In genomic region chr11:69545957-69546356, GRCm38 (mm10) we compare ENCODE assay signal across 8 mouse cellular contexts. TPM values are rescaled to one million over a fixed set of nuclear protein-coding genes. Genes with fewer than 3 reads are reported as not detected.
A peak's percentile ranks its signal among the peaks of the same experiment; 100 is the strongest.
DNase-seq lines count a peak whose midpoint lies in the region; ATAC-seq and TF ChIP-seq lines count a peak whose summit lies in the region.

No protein-coding gene starts in this region.

- H3K4me3 ChIP-seq in heart, embryonic 14.5 days (ENCODE audit: control insufficient read depth in 1 of 2, insufficient read depth in 1 of 2, low read depth in 1 of 2, low read length in 2 of 2), result peak overlapping the region; percentile 57 to 60; a peak in 3 of 4 replicates
- no peak overlapping the region for H3K4me3 ChIP-seq in MEL (ENCODE audit: control insufficient read depth in 1 of 2, insufficient read depth in 1 of 2, low read depth in 2 of 2, low read length in 2 of 2)
- H3K4me3 ChIP-seq in midbrain, embryonic 10.5 days, result peak overlapping the region; percentile 60

- WGBS in heart, embryonic 14.5 days, result 27% methylated on average over 7 of the region's 7 CpGs
- 10% methylated on average over 7 of the region's 7 CpGs for WGBS in midbrain, embryonic 10.5 days

- no peaks in the 10 kb centered on the region for H3K79me2 ChIP-seq in MEL (ENCODE audit: control insufficient read depth, insufficient read depth, low read length, poor library complexity)

- peak overlapping the region; percentile 80 for H3K9ac ChIP-seq in heart, embryonic 14.5 days (ENCODE audit: low read length)
- H3K9ac ChIP-seq in MEL (ENCODE audit: control insufficient read depth, low read depth, low read length, poor library complexity, severe bottlenecking), result no peak overlapping the region

- H3K4me2 ChIP-seq in heart, embryonic 14.5 days (ENCODE audit: low read length), result peak overlapping the region; percentile 99

- TF ChIP-seq RAD21 in MEL (IDR thresholded peaks at IDR 0.05; ENCODE audit: low read depth, low read length), result no peak

- no peak for ATAC-seq in heart, embryonic 14.5 days (ENCODE audit: insufficient number of reproducible peaks, insufficient read depth, low FRiP score, low read depth)
- ATAC-seq in granulocyte monocyte progenitor cell, adult 5-6 weeks (replicated peaks; ENCODE audit: poor library complexity, severe bottlenecking), result peak; percentile 24; the same call in 1 of the 2 replicates
- ATAC-seq in erythroid progenitor cell, adult 5-6 weeks (replicated peaks; ENCODE audit: low FRiP score, poor library complexity, severe bottlenecking), result no peak

- H3K27ac ChIP-seq in heart, embryonic 14.5 days (replicated peaks in 1 of 2; ENCODE audit: control insufficient read depth in 1 of 2, insufficient read depth in 1 of 2, low read depth in 2 of 2, low read length in 2 of 2), result peak overlapping the region in 1 of 2 experiments; percentile 74; a peak in 1 of 4 replicates
- H3K27ac ChIP-seq in MEL (ENCODE audit: control insufficient read depth, low read depth, low read length), result no peak overlapping the region
- peak overlapping the region; percentile 96 for H3K27ac ChIP-seq in midbrain, embryonic 10.5 days (replicated peaks)

- DNase-seq in heart, postnatal 4 days, result no peak
- DNase-seq in MEL (ENCODE audit: low read depth, low spot score), result peak; percentile 27
- no peak for DNase-seq in midbrain, embryonic 10.5 days (ENCODE audit: low spot score)
- no peak for DNase-seq in cerebellum, postnatal 14 days
- DNase-seq in urinary bladder, postnatal 14 days (ENCODE audit: low spot score), result no peak

- no peak for TF ChIP-seq POLR2A in MEL (IDR thresholded peaks at IDR 0.05; ENCODE audit: control insufficient read depth in 1 of 2, insufficient read depth in 1 of 2, low read depth in 1 of 2, low read length in 2 of 2, poor library complexity in 1 of 2)

- TF ChIP-seq EP300 in MEL (IDR thresholded peaks at IDR 0.05; ENCODE audit: low read depth in 1 of 2, low read length in 2 of 2), result no peak

- no peaks in the 10 kb centered on the region for H3K9me3 ChIP-seq in heart, embryonic 14.5 days (ENCODE audit: control insufficient read depth, low read length)
- H3K9me3 ChIP-seq in MEL (replicated peaks; ENCODE audit: insufficient read depth, low read length), result no peaks in the 10 kb centered on the region
- H3K9me3 ChIP-seq in midbrain, embryonic 10.5 days (replicated peaks), result no peaks in the 10 kb centered on the region

- H3K36me3 ChIP-seq in heart, embryonic 14.5 days (ENCODE audit: control insufficient read depth, insufficient read depth, low read length), result no peaks in the 10 kb centered on the region
- no peaks in the 10 kb centered on the region for H3K36me3 ChIP-seq in MEL (ENCODE audit: control insufficient read depth in 1 of 2, insufficient read depth in 2 of 2, low read length in 2 of 2)
- H3K36me3 ChIP-seq in midbrain, embryonic 10.5 days, result no peaks in the 10 kb centered on the region

- H3K4me1 ChIP-seq in heart, embryonic 14.5 days (ENCODE audit: control insufficient read depth in 2 of 2, insufficient read depth in 2 of 2, low read length in 2 of 2), result peaks cover 11 to 13% of the 10 kb centered on the region in 2 experiments; a peak in 3 of 4 replicates
- no peaks in the 10 kb centered on the region for H3K4me1 ChIP-seq in MEL (ENCODE audit: control insufficient read depth in 1 of 2, insufficient read depth in 2 of 2, low read length in 2 of 2)
- H3K4me1 ChIP-seq in midbrain, embryonic 10.5 days, result peaks cover 83% of the 10 kb centered on the region

- TF ChIP-seq CTCF in MEL (IDR thresholded peaks at IDR 0.05 in 2 of 3, conservative IDR thresholded peaks at IDR 0.05 in 1 of 3; ENCODE audit: control insufficient read depth in 1 of 3, insufficient read depth in 1 of 3, low read depth in 2 of 3, low read length in 3 of 3, poor library complexity in 1 of 3, severe bottlenecking in 1 of 3), result no peak

- H3K27me3 ChIP-seq in heart, embryonic 14.5 days (ENCODE audit: control insufficient read depth, insufficient read depth, low read length), result 0 out of 2 replicates have a peak, but pooled peaks cover 4% of the 10 kb centered on the region
- peaks cover 16% of the 10 kb centered on the region in 2 experiments for H3K27me3 ChIP-seq in MEL (ENCODE audit: control insufficient read depth in 1 of 2, insufficient read depth in 2 of 2, low read length in 2 of 2)
- peaks cover 17% of the 10 kb centered on the region; the same call in 1 of the 2 replicates for H3K27me3 ChIP-seq in midbrain, embryonic 10.5 days (ENCODE audit: low read depth, poor library complexity, severe bottlenecking)

TF ChIP-seq in MEL, 35 proteins besides CTCF, POLR2A, EP300 and RAD21 (continues in another document):
- no peak for TF ChIP-seq MAFK (IDR thresholded peaks at IDR 0.05; ENCODE audit: borderline replicate concordance, low read depth, low read length)
- no peak for TF ChIP-seq USF2 (IDR thresholded peaks at IDR 0.05; ENCODE audit: borderline replicate concordance in 1 of 2, insufficient read depth in 1 of 2, low read depth in 1 of 2, low read length in 2 of 2)
- TF ChIP-seq MAX (IDR thresholded peaks at IDR 0.05; ENCODE audit: low read length), result no peak

RNA-seq across cellular contexts. Expression of gene Dnah2, which starts 3.0 kb away (rescaled TPM):
- 0.13 and 0.36 TPM in 2 replicates for polyA plus RNA-seq in heart, embryonic 14.5 days (2014; fragmentation: Nextera tagmentation; extraction: Ambion mirVana)
- under 1 TPM; 0.20 to 0.50 TPM for total RNA-seq in heart, postnatal 4 days (2021)
- total RNA-seq in MEL (2012; rRNA removed), result under 0.01 and 0.04 TPM in 2 replicates
- polyA plus RNA-seq in MEL (2012; ENCODE audit: insufficient read depth in 1 of 2, insufficient read length in 2 of 2, low read depth in 1 of 2, low replicate concordance in 2 of 2, missing spikeins in 1 of 2), result under 1 TPM in 1 of 2 experiments, not detected in 1; 0.07 TPM
- 0.11 and 3.5 TPM in 2 replicates for total RNA-seq in granulocyte monocyte progenitor cell, adult 5-6 weeks (2014; fragmentation: Nextera tagmentation)
- total RNA-seq in granulocyte monocyte progenitor cell, adult 5-6 weeks (2017), result not detected in 2 replicates
- polyA plus RNA-seq in midbrain, embryonic 10.5 days (2016; fragmentation: Nextera tagmentation; extraction: Ambion mirVana), result 1.2 and 1.9 TPM in 2 replicates
- not detected in 2 replicates for total RNA-seq in erythroid progenitor cell, adult 5-6 weeks (2015; ENCODE audit: low replicate concordance)
- total RNA-seq in erythroid progenitor cell, adult 5-6 weeks (2017; ENCODE audit: low replicate concordance), result 0.13 TPM in 1 of 2 replicates, not detected in the other

RNA-seq across cellular contexts. Expression of gene Efnb3, which starts 14.0 kb away (rescaled TPM):
- polyA plus RNA-seq in heart, embryonic 14.5 days (2014; fragmentation: Nextera tagmentation; extraction: Ambion mirVana), result 14.2 and 20.4 TPM in 2 replicates
- 100 to 1,000 TPM in 1 of 2 experiments, 10 to 100 TPM in 1; 98.5 to 117 TPM for total RNA-seq in heart, postnatal 4 days (2021)
- 0.20 and 0.23 TPM in 2 replicates for total RNA-seq in MEL (2012; rRNA removed)
- polyA plus RNA-seq in MEL (2012; ENCODE audit: insufficient read depth in 1 of 2, insufficient read length in 2 of 2, low read depth in 1 of 2, low replicate concordance in 2 of 2, missing spikeins in 1 of 2), result under 1 TPM in 1 of 2 experiments, not detected in 1; 0.72 TPM
- not detected in 2 replicates for total RNA-seq in granulocyte monocyte progenitor cell, adult 5-6 weeks (2014; fragmentation: Nextera tagmentation)
- total RNA-seq in granulocyte monocyte progenitor cell, adult 5-6 weeks (2017), result not detected in 2 replicates
- 48.8 and 53.9 TPM in 2 replicates for polyA plus RNA-seq in midbrain, embryonic 10.5 days (2016; fragmentation: Nextera tagmentation; extraction: Ambion mirVana)
- total RNA-seq in erythroid progenitor cell, adult 5-6 weeks (2015; ENCODE audit: low replicate concordance), result 2.5 and 2.9 TPM in 2 replicates
- total RNA-seq in erythroid progenitor cell, adult 5-6 weeks (2017; ENCODE audit: low replicate concordance), result 0.77 and 1.1 TPM in 2 replicates

RNA-seq across cellular contexts. Expression of gene Wrap53, which starts 34.1 kb away (rescaled TPM):
- polyA plus RNA-seq in heart, embryonic 14.5 days (2014; fragmentation: Nextera tagmentation; extraction: Ambion mirVana), result 11.1 and 14.3 TPM in 2 replicates
- 1 to 10 TPM; 5.8 to 7.0 TPM for total RNA-seq in heart, postnatal 4 days (2021)
- total RNA-seq in MEL (2012; rRNA removed), result 18.5 and 18.9 TPM in 2 replicates
- 10 to 100 TPM in 1 of 2 experiments, not detected in 1; 24.5 TPM for polyA plus RNA-seq in MEL (2012; ENCODE audit: insufficient read depth in 1 of 2, insufficient read length in 2 of 2, low read depth in 1 of 2, low replicate concordance in 2 of 2, missing spikeins in 1 of 2)
- total RNA-seq in granulocyte monocyte progenitor cell, adult 5-6 weeks (2014; fragmentation: Nextera tagmentation), result 8.0 and 18.8 TPM in 2 replicates
- total RNA-seq in granulocyte monocyte progenitor cell, adult 5-6 weeks (2017), result 6.5 and 11.3 TPM in 2 replicates
- 45.0 and 50.7 TPM in 2 replicates for polyA plus RNA-seq in midbrain, embryonic 10.5 days (2016; fragmentation: Nextera tagmentation; extraction: Ambion mirVana)
- total RNA-seq in erythroid progenitor cell, adult 5-6 weeks (2015; ENCODE audit: low replicate concordance), result 13.8 and 48.3 TPM in 2 replicates
- total RNA-seq in erythroid progenitor cell, adult 5-6 weeks (2017; ENCODE audit: low replicate concordance), result 13.5 and 18.4 TPM in 2 replicates

RNA-seq across cellular contexts. Expression of gene Trp53, which starts 34.2 kb away (rescaled TPM):
- polyA plus RNA-seq in heart, embryonic 14.5 days (2014; fragmentation: Nextera tagmentation; extraction: Ambion mirVana), result 71.2 and 71.9 TPM in 2 replicates
- 10 to 100 TPM; 41.6 to 46.1 TPM for total RNA-seq in heart, postnatal 4 days (2021)
- 74.1 and 76.4 TPM in 2 replicates for total RNA-seq in MEL (2012; rRNA removed)
- polyA plus RNA-seq in MEL (2012; ENCODE audit: insufficient read depth in 1 of 2, insufficient read length in 2 of 2, low read depth in 1 of 2, low replicate concordance in 2 of 2, missing spikeins in 1 of 2), result 100 to 1,000 TPM in 1 of 2 experiments, not detected in 1; 212 TPM
- 215 and 226 TPM in 2 replicates for total RNA-seq in granulocyte monocyte progenitor cell, adult 5-6 weeks (2014; fragmentation: Nextera tagmentation)
- total RNA-seq in granulocyte monocyte progenitor cell, adult 5-6 weeks (2017), result 56.8 and 58.0 TPM in 2 replicates
- polyA plus RNA-seq in midbrain, embryonic 10.5 days (2016; fragmentation: Nextera tagmentation; extraction: Ambion mirVana), result 148 and 166 TPM in 2 replicates
- 38.2 and 75.9 TPM in 2 replicates for total RNA-seq in erythroid progenitor cell, adult 5-6 weeks (2015; ENCODE audit: low replicate concordance)
- total RNA-seq in erythroid progenitor cell, adult 5-6 weeks (2017; ENCODE audit: low replicate concordance), result 12.2 TPM in 2 replicates

RNA-seq across cellular contexts. Expression of gene Atp1b2, which starts 59.8 kb away (rescaled TPM):
- polyA plus RNA-seq in heart, embryonic 14.5 days (2014; fragmentation: Nextera tagmentation; extraction: Ambion mirVana), result 31.5 and 33.8 TPM in 2 replicates
- 10 to 100 TPM; 27.0 to 29.1 TPM for total RNA-seq in heart, postnatal 4 days (2021)
- total RNA-seq in MEL (2012; rRNA removed), result 13.4 and 15.1 TPM in 2 replicates
- 100 to 1,000 TPM in 1 of 2 experiments, not detected in 1; 136 TPM for polyA plus RNA-seq in MEL (2012; ENCODE audit: insufficient read depth in 1 of 2, insufficient read length in 2 of 2, low read depth in 1 of 2, low replicate concordance in 2 of 2, missing spikeins in 1 of 2)
- total RNA-seq in granulocyte monocyte progenitor cell, adult 5-6 weeks (2014; fragmentation: Nextera tagmentation), result 1.7 and 3.0 TPM in 2 replicates
- 0.10 TPM in 1 of 2 replicates, not detected in the other for total RNA-seq in granulocyte monocyte progenitor cell, adult 5-6 weeks (2017)
- 6.0 and 8.6 TPM in 2 replicates for polyA plus RNA-seq in midbrain, embryonic 10.5 days (2016; fragmentation: Nextera tagmentation; extraction: Ambion mirVana)
- total RNA-seq in erythroid progenitor cell, adult 5-6 weeks (2015; ENCODE audit: low replicate concordance), result 20.9 and 36.5 TPM in 2 replicates
- total RNA-seq in erythroid progenitor cell, adult 5-6 weeks (2017; ENCODE audit: low replicate concordance), result 3.5 and 4.5 TPM in 2 replicates

Comparison
In these comparisons a context has a peak if more than half of its experiments do, and no peak if none do; other contexts are left out.
1. H3K4me3 ChIP-seq: peak in heart, embryonic 14.5 days (2 of 2) and midbrain, embryonic 10.5 days (single experiment); none in MEL (0 of 2).
2. RNA of gene Efnb3, which starts 14.0 kb away (total RNA-seq): 98.5 to 117 TPM in heart, postnatal 4 days; 0.77 to 2.9 TPM in erythroid progenitor cell, adult 5-6 weeks, 0.20 to 0.23 TPM in MEL and not detected in granulocyte monocyte progenitor cell, adult 5-6 weeks; every median in the first group is over 10 times any median in the second.